Mouse (Mus musculus) forebrain, postnatal 0 days (tissue): Measurements from ENCODE around the gene Rcn2. TPM values are rescaled to one million over a fixed set of nuclear protein-coding genes. Genes with fewer than 3 reads are reported as not detected.

Source experiments
- ATAC-seq: fragments of 200-750 bp; cut with Nextera tagmentation; 2 replicates; pipeline ENCODE4 v1.8.0; 2017; ENCODE audit warnings: mild to moderate bottlenecking, moderate library complexity
- DNase-seq: peaks from one replicate; pipeline ENCODE4 v3.0.0-alpha.2; 2015
- H3K27ac ChIP-seq: fragments of 300-500 bp; sonication (generic); 2 replicates; pipeline ENCODE4 v1.5.1; 2014; ENCODE audit warnings: low read depth, mild to moderate bottlenecking, antibody characterized with exemption, low read length, moderate library complexity, mixed read lengths
- H3K27me3 ChIP-seq: fragments of 300-500 bp; sonication (generic); 2 replicates; pipeline ENCODE4 v1.6.1; 2014; ENCODE audit warnings: mild to moderate bottlenecking, low read length, mixed read lengths; ENCODE audit not compliant: insufficient read depth
- H3K36me3 ChIP-seq: fragments of 300-500 bp; sonication (generic); 2 replicates; pipeline ENCODE4 v1.6.1; 2014; ENCODE audit warnings: mild to moderate bottlenecking, moderate library complexity; ENCODE audit not compliant: insufficient read depth
- H3K4me1 ChIP-seq: fragments of 300-500 bp; sonication (generic); 2 replicates; pipeline ENCODE4 v1.6.1; 2014; ENCODE audit warnings: antibody characterized with exemption; ENCODE audit not compliant: insufficient read depth
- H3K4me2 ChIP-seq: fragments of 300-500 bp; sonication (generic); 2 replicates; pipeline ENCODE4 v1.6.1; 2014; ENCODE audit warnings: low read depth, mild to moderate bottlenecking, moderate library complexity
- H3K4me3 ChIP-seq: fragments of 300-500 bp; sonication (generic); 2 replicates; pipeline ENCODE4 v1.5.1; 2014; ENCODE audit warnings: low read depth, low read length, mixed read lengths
- H3K9ac ChIP-seq: fragments of 300-500 bp; sonication (generic); 2 replicates; pipeline ENCODE4 v1.6.1; 2014; ENCODE audit warnings: mild to moderate bottlenecking
- H3K9me3 ChIP-seq: fragments of 300-500 bp; sonication (generic); 2 replicates; pipeline ENCODE4 v1.6.1; 2016; ENCODE audit warnings: low read length
- CTCF ChIP-seq: sonication (generic); IDR thresholded peaks from 2 replicates; pipeline ENCODE4 v1.5.1; 2016; ENCODE audit warnings: antibody characterized with exemption, control low read depth, low read depth
- WGBS: fragments of 180-500 bp; shearing (Covaris S2); extraction: QIAGEN DNeasy Blood & Tissue Kit; methylation state at CpG from one replicate; pipeline ENCODE4 v1.1.7; 2014; 5-methylcytosine and 5-hydroxymethylcytosine counted together
- polyA plus RNA-seq: library from polyadenylated mRNA; unstranded; fragments of >200 nt; fragmentation: Nextera tagmentation; extraction: Ambion mirVana; gene quantifications from 2 replicates; pipeline ENCODE4 v1.2.1, GENCODE M21; 2015
- total RNA-seq: library from RNA; depleted of rRNA; stranded (reverse); fragments of >200 nt; gene quantifications from 2 replicates; pipeline ENCODE4 v1.2.3, GENCODE M21; 2014; rRNA removed

Rcn2 gene
- total and polyA plus RNA-seq, 2 experiments from 2014 or later, result 157 to 274 TPM

- WGBS, result 72% methylated on average over 6 of the region's 6 CpGs
- Histone ChIP-seq H3K4me1 (no peaks in the 10 kb centered on the region), H3K4me2 (no peak overlapping the region), H3K27ac (no peak overlapping the region), H3K36me3 (no peaks in the 10 kb centered on the region), H3K27me3 (no peaks in the 10 kb centered on the region), H3K4me3 (no peak overlapping the region), H3K9ac (no peak overlapping the region), H3K9me3 (no peaks in the 10 kb centered on the region)
- TF ChIP-seq CTCF, result no peak
- ATAC-seq (no peak), DNase-seq (no peak)
Observed at GRCm38 (mm10) chr9:56107527-56107926, 65.9 kb downstream of the Rcn2 start.

DNA sequence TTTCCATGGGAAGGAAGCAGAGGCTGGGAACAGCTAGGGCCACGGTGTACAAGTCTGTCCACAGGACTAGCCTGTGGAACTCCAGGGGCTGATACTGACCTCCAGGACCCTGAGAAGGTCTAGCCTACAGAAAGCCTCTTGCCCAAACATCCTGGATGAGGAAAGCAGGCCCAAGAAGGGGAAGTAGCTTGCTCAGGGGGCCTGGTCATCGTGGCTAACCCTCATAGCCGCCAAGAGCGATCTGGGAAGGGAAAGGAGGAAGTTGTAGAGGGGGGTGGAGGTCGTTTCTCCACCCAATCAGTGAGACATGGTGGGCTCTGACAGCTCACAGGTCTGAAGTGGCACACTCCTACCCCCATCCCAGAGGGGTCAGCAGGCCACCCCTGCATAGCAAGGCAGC, 66.5 kb downstream of the Rcn2 start:
- Histone ChIP-seq H3K27me3 (no peaks in the 10 kb centered on the region), H3K4me1 (no peaks in the 10 kb centered on the region), H3K4me2 (no peak overlapping the region), H3K27ac (no peak overlapping the region), H3K36me3 (no peaks in the 10 kb centered on the region), H3K9me3 (no peaks in the 10 kb centered on the region), H3K4me3 (no peak overlapping the region), H3K9ac (no peak overlapping the region)
- DNase-seq (no peak), ATAC-seq (no peak)
- TF ChIP-seq CTCF, result no peak
- WGBS, result 80% methylated on average over 5 of the region's 5 CpGs

Other genes starting within 250 kb of the Rcn2 start
- gene Scaper, start 103.7 kb upstream of the Rcn2 start, total RNA-seq, result 43.3 and 48.8 TPM in 2 replicates
- gene Scaper, start 103.7 kb upstream of the Rcn2 start, polyA plus RNA-seq, result 25.2 and 33.0 TPM in 2 replicates
- gene 4930563M21Rik, start 31.3 kb upstream of the Rcn2 start, total RNA-seq, result not detected in 2 replicates
- not detected in 2 replicates for gene 4930563M21Rik, start 31.3 kb upstream of the Rcn2 start, polyA plus RNA-seq
- gene Pstpip1, start 48.1 kb downstream of the Rcn2 start, total RNA-seq, result 1.5 and 3.0 TPM in 2 replicates
- gene Pstpip1, start 48.1 kb downstream of the Rcn2 start, polyA plus RNA-seq, result 0.92 and 1.0 TPM in 2 replicates
- 414 and 430 TPM in 2 replicates for gene Tspan3, start 123.6 kb downstream of the Rcn2 start, total RNA-seq
- gene Tspan3, start 123.6 kb downstream of the Rcn2 start, polyA plus RNA-seq, result 642 and 649 TPM in 2 replicates